Mouse (Mus musculus): ENCODE results near the gene Sec22a. TPM values are rescaled to one million over a fixed set of nuclear protein-coding genes. Genes with fewer than 3 reads are reported as not detected.

Gene Sec22a
- polyA plus RNA-seq (2012; rRNA removed) = 26.5 and 27.7 TPM in 2 replicates

DNA sequence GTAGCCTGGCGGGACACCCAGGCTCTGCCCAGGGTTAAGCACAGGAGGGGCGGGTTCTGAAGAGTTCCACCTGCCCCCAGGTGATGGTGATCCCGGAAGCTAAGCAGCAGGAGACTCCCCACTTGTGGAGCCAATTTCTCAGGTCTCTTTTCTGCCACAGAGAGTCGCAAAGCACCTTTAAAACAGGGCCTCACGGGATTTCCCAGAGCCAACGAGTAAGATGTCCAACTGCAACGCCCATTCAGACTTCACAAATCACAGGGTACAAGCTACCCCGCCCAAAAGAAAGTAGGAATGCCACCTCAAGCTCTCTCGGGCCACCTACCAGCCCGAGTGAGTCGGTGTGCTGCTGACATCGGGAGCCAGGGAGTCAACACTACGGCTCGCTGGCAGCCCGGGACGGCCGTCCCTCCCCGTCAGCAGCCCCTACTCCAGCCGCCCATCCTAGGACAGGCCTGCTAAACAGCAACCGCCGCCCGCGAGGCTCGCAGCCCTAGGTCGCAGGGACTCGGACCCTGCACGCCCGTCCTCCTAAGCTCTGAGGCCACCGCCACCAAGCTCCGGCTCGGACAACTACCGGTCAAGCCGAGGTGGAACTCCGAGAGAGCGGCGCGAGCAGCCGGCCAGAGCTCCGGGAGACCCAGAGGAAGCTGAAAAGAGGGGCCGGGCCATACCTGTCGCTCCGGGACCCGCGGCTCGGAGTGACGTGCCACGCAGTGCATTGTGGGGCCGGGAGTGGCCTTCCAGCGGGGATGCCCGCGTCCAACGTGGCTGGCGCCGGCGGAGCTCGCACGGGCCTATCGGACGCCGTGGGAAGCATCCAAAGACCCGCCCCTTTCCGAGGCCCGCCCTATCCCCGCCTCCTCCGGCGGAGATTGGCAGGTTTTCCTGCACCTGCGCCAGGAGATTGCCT is at the start of gene Sec22a:
Gene Sec22a (minus strand): TSS at position 769 of the 913 bp plus-strand sequence.

Other genes starting within 250 kb of the Sec22a start
- gene Adcy5, start 209.0 kb downstream of the Sec22a start, polyA plus RNA-seq (2012; rRNA removed) = 21.4 and 23.1 TPM in 2 replicates
- 14.0 and 23.3 TPM in 2 replicates for gene Pdia5, start 127.0 kb upstream of the Sec22a start, polyA plus RNA-seq (2012; rRNA removed)
- gene Sema5b, start 177.2 kb upstream of the Sec22a start, polyA plus RNA-seq (2012; rRNA removed) = 55.3 and 61.5 TPM in 2 replicates

All from central nervous system, embryonic 14 days (tissue).